Mouse (Mus musculus) testis, postnatal 14 days (tissue): Measurements from ENCODE around the gene Cacna1c.
"Not testable (repeated sequence)": the region's sequence is repeated elsewhere in the genome, so short reads cannot be mapped to it uniquely, and the experiment has no call there.

Experiments
- DNase-seq: peaks from one replicate; pipeline ENCODE4 v3.0.0; 2021; ENCODE audit warnings: low spot score

Gene Cacna1c

DNA sequence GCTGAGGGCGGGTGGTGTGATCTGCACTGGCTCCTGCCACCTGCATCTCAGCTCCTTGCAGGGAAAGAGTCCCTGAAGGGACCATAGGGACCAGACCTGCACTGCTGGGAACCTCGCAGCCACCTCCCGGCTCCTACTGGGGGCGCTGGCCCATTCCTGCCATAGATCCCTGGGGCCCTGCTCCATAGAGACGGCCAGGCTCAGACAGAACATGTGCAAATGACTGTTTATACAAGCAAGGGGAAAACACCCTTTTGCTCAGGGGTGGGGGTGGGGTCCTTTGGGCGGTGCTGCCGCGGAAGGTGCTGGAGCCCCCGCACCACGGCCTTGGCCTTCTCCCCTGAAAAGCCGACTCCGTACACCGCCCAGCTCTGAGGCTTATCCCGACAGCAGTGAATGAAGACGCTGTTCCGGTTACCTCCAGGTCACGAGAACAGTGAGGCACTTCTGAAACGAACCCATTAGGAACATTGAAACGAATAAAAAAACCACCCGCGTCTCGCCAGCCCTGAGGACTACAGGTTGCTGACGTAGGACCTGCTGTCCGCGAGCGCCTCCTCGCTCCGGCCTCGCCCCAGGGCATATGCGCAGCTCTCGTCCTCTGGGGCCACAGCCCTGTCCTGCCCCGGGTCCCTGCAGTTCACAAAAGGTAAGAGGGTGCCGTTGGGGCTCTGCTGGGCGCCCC lies 602.7 kb downstream of the Cacna1c start:
- DNase-seq: peak; percentile 40

GRCm38 (mm10) chr6:118592662-118593376 lies 603.4 kb downstream of the Cacna1c start:
- no peak for DNase-seq

DNA sequence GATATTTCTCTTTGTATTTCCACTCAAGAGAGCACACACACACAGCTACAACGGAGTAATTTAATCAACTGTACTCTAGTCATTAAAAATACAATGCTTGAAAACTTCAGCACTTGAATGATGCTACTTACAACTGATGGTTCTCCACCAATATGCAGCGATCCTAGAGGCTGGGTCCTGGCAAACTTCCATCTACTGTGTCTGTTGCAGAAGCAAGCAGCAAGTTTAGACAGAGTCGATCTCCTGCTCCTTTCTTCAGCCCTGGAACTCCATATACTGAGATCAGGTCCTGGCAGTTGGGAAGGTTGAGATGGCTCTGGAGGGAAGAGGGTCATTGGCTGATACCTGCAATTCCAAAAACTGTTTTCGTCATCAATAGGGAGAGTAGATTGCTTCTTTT lies 617.5 kb downstream of the Cacna1c start:
- not testable (repeated sequence) for DNase-seq

DNA sequence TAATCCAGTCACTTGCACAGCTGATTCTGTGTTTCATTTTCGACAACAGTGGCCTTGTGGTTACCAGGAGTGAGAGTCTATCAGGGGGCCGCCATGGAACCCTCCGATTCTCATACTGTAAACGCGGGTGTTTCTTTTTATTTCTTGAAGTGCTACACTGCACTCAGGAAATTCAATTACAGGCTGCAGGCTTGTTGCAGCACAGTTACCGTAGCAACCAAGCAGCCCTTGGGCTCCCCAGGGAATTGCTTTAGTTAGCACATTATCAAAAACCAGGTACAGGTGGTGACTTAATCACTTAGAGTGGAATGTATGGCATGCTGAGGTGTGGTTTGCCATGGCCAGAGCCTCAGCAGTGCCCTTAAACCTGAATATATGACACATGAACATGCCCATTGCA lies 621.9 kb downstream of the Cacna1c start:
- DNase-seq: no peak

DNA sequence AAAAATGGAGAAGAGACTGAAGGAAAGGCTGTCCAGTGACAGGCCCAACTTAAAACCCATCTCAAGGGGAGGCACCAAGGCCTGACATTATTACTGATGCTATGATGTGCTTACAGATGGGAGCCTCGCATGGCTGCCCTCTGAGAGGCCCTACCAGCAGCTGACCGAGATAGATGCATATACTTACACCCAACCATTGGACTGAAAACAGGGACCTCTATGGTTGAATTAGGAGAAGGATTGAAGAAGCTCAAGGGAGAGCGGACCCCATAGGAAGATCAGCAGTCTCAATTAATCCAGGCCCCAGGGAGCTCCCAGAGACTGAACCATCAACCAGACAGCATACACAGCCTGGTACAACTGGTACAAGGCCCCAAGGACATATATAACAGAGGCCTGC lies 628.4 kb downstream of the Cacna1c start:
- no peak for DNase-seq

DNA sequence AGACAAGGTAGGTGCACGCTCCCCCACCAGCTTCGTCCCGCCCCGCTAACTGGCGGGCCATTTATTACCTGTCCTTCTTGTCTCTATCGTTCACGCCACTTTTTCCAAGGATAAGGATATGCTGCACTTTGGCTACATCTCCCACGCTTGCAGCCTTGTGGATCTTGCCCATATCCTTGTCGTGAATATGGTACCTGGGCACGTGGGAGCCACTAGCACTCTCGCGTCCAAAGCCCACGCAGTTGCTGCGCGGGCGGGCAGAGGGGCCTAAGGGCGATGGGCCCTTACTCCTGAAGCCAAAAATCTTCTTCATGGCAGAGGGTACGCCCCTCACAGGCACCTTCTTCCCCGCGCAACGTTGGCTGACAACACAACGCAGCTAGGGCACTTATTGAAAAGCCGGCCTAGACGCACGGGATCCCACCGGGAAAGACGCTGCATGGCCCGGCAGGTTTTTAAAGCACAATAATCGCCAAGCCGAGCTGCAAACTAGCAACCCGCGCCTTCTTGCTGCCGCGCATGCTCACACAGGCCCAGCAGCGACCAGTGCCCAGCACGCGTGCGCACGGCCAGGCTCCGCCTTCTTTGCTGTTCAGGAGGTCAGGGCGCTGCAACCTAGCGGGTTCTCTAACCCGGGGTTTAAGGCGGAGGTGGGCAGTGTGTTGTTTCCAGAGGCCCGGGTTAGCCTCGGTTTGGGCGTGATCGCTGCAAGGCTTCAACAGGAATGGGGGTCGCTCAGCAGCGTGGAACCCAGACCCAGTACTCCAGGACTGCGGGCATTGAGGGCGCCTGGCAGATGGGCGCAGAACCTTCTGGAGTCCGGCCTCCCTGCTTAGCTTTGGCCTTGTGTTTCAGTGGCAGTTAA lies 634.2 kb downstream of the Cacna1c start, which contains the start of gene Ankrd26:
Gene Ankrd26 (minus strand): TSS at position 482 of the 865 bp plus-strand sequence.
- DNase-seq: peak; percentile 92

DNA sequence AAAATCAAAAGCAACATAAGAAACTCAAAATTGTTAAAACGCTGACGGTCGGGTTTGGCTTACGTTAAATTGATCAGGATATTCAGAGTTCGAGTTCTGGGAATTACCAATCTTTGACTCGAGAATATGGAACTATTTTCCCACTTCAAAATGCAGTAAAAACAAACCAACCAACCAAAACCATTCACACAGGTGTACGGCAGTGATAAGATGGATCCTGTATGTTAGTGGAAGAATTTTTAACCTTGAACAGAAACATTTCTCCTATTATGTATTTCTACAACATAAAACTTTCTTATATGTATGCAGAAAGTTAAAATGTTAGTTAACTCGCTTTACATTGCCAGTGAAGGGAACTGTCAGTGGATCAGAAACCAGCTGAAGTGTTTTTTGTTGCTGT lies 635.0 kb downstream of the Cacna1c start:
- no peak for DNase-seq

DNA sequence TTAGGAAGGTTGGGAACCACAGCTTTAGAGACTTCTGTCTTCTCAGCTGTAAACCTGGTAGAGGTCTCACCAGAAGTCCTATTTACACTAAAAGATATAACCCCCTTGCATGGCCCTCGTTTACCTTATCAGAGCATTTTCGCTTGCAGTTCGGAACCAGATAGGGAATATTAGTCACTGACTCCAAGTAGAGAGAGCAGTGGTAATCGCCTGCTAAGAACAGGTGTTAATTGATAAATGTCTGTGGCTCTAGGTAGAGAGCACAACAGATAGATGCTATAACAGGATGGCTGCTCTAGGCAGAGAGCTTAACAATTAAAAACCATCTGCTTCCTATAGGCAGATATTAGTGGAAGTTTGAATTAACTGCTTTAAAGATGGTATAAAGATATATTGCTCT lies 657.6 kb downstream of the Cacna1c start:
- DNase-seq: no peak
